Mouse (Mus musculus) splenic B cell, adult 2 months (primary cell): ENCODE results near the gene Sptssb.

ENCODE experiments used
- DNase-seq: peaks from one replicate; pipeline ENCODE4 v3.0.0-alpha.2; 2011; ENCODE audit warnings: low read depth, low spot score
- H3K27me3 ChIP-seq: 2 replicates; pipeline ENCODE4 v1.6.1; 2012; ENCODE audit warnings: mild to moderate bottlenecking, low read length, moderate library complexity, mixed read lengths; ENCODE audit not compliant: control insufficient read depth, poor library complexity, insufficient read depth, severe bottlenecking
- H3K36me3 ChIP-seq: 2 replicates; pipeline ENCODE4 v1.6.1; 2012; ENCODE audit warnings: mild to moderate bottlenecking, low read length, moderate library complexity, mixed read lengths; ENCODE audit not compliant: control insufficient read depth, poor library complexity, insufficient read depth, severe bottlenecking

Sptssb gene

GRCm38 (mm10) chr3:69872661-69873327 lies 13.1 kb upstream of the Sptssb start:
- DNase-seq = no peak
- Histone ChIP-seq H3K27me3 (no peaks in the 10 kb centered on the region), H3K36me3 (no peaks in the 10 kb centered on the region)

- Histone ChIP-seq H3K36me3 (no peaks in the 10 kb centered on the region), H3K27me3 (no peaks in the 10 kb centered on the region)
- DNase-seq = no peak
Observed at GRCm38 (mm10) chr3:69871174-69871573, 11.4 kb upstream of the Sptssb start.

GRCm38 (mm10) chr3:69869702-69870101 lies 10.0 kb upstream of the Sptssb start:
- H3K36me3 ChIP-seq = no peaks in the 10 kb centered on the region
- H3K27me3 ChIP-seq = no peaks in the 10 kb centered on the region
- DNase-seq = no peak

- no peaks in the 10 kb centered on the region for H3K27me3 ChIP-seq
- DNase-seq = no peak
- no peaks in the 10 kb centered on the region for H3K36me3 ChIP-seq
Observed at GRCm38 (mm10) chr3:69861789-69862395, 2.2 kb upstream of the Sptssb start.

- DNase-seq = no peak
- no peaks in the 10 kb centered on the region for H3K27me3 ChIP-seq
- H3K36me3 ChIP-seq = no peaks in the 10 kb centered on the region
Observed at GRCm38 (mm10) chr3:69860589-69861521, 1.1 kb upstream of the Sptssb start.

GRCm38 (mm10) chr3:69839485-69839884 lies 20.3 kb downstream of the Sptssb start:
- DNase-seq = no peak
- Histone ChIP-seq H3K36me3 (no peaks in the 10 kb centered on the region), H3K27me3 (no peaks in the 10 kb centered on the region)

- no peaks in the 10 kb centered on the region for H3K36me3 ChIP-seq
- DNase-seq = no peak
Observed at GRCm38 (mm10) chr3:69829532-69829931, 30.2 kb downstream of the Sptssb start.

GRCm38 (mm10) chr3:69824536-69824935 lies 35.2 kb downstream of the Sptssb start:
- DNase-seq = no peak
- no peaks in the 10 kb centered on the region for H3K36me3 ChIP-seq

More at GRCm38 (mm10) chr3:69829532-69829931, 30.2 kb downstream of the Sptssb start:
- no peaks in the 10 kb centered on the region for H3K27me3 ChIP-seq

GRCm38 (mm10) chr3:69820614-69821013 lies 39.1 kb downstream of the Sptssb start:
- DNase-seq = no peak
- H3K27me3 ChIP-seq = no peaks in the 10 kb centered on the region
- H3K36me3 ChIP-seq = no peaks in the 10 kb centered on the region

More at GRCm38 (mm10) chr3:69824536-69824935, 35.2 kb downstream of the Sptssb start:
- no peaks in the 10 kb centered on the region for H3K27me3 ChIP-seq

- Histone ChIP-seq H3K36me3 (no peaks in the 10 kb centered on the region), H3K27me3 (no peaks in the 10 kb centered on the region)
- no peak for DNase-seq
Observed at GRCm38 (mm10) chr3:69819851-69820200, 39.9 kb downstream of the Sptssb start.

- Histone ChIP-seq H3K27me3 (no peaks in the 10 kb centered on the region), H3K36me3 (no peaks in the 10 kb centered on the region)
- no peak for DNase-seq
Observed at GRCm38 (mm10) chr3:69819146-69819850, 40.4 kb downstream of the Sptssb start.

- DNase-seq = no peak
Observed at GRCm38 (mm10) chr3:69818466-69818865, 41.3 kb downstream of the Sptssb start.

GRCm38 (mm10) chr3:69816547-69816946 lies 43.2 kb downstream of the Sptssb start:
- Histone ChIP-seq H3K27me3 (no peaks in the 10 kb centered on the region), H3K36me3 (no peaks in the 10 kb centered on the region)
- no peak for DNase-seq

More at GRCm38 (mm10) chr3:69818466-69818865, 41.3 kb downstream of the Sptssb start:
- H3K27me3 ChIP-seq = no peaks in the 10 kb centered on the region
- no peaks in the 10 kb centered on the region for H3K36me3 ChIP-seq

- no peak for DNase-seq
- H3K36me3 ChIP-seq = no peaks in the 10 kb centered on the region
- H3K27me3 ChIP-seq = no peaks in the 10 kb centered on the region
Observed at GRCm38 (mm10) chr3:69813005-69813695, 46.6 kb downstream of the Sptssb start.
